13 mouse cellular contexts compared by ENCODE assay signal in the genomic region with DNA sequence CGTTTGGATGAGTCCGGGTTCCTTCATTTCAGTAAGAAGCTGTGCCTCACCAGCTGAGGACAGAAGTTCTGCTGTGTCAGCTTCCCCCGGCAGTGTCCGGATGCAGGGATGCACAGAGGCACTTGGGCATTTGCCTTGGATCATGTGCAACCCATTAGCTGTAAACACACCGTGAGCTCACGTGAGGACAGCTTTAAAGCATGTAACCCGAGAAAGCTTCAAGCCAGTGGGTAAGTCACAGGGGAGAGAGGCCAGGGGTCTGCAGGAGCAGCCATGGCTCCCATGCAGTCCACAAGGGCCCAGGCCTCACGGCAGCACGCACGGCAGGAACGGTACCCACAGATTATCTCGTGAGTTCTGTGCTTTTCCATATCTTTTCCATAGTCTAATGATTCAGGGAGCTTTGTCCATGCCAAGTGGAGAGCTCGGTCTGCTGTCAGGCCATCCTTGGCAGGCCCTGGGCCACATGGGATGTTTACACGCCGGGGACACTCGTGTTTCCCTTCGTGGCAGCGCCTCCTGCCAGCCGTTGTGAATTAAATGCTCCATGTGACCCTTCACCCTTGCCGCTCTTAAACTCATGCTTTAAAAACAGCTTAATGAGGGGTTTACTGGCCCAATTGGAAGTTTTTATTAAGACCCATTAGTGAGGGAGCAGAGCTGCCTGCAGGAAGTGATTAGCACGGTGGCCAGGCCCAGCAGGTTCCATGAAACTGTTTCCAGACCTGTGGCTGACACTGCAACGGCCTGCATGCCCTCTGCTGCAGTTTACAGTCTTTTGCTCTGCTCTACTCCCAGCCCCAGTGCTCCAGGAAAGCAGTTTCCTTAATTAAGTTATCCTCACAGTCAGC. TPM values are rescaled to one million over a fixed set of nuclear protein-coding genes. Genes with fewer than 3 reads are reported as not detected.
A peak's percentile ranks its signal among the peaks of the same experiment; 100 is the strongest.
DNase-seq lines count a peak whose midpoint lies in the region; ATAC-seq lines count a peak whose summit lies in the region.
"Had no signal": no experiment of that assay in that cellular context is flagged by ENCODE, and none has a peak within 500 bp of the region (broad histone marks: within the 10 kb centered on the region; RNA-seq: fewer than 3 reads in every experiment).

No protein-coding gene starts in this region.

- peaks cover 17% of the 10 kb centered on the region for H3K4me1 ChIP-seq in kidney, embryonic 15.5 days
- 0 out of 2 replicates have a peak, but pooled peaks cover 2% of the 10 kb centered on the region for H3K4me1 ChIP-seq in neural tube, embryonic 14.5 days (ENCODE audit: control insufficient read depth, insufficient read depth, low read length)
- H3K4me1 ChIP-seq in liver, embryonic 12.5 days: 0 out of 2 replicates have a peak, but pooled peaks cover 11% of the 10 kb centered on the region
- H3K4me1 ChIP-seq: liver, embryonic 15.5 days; stomach, embryonic 15.5 days had no signal

- no peaks in the 10 kb centered on the region for H3K27me3 ChIP-seq in kidney, embryonic 15.5 days
- no peaks in the 10 kb centered on the region for H3K27me3 ChIP-seq in neural tube, embryonic 14.5 days (ENCODE audit: control insufficient read depth, insufficient read depth, low read length)
- H3K27me3 ChIP-seq in liver, embryonic 12.5 days (replicated peaks): no peaks in the 10 kb centered on the region
- H3K27me3 ChIP-seq: liver, embryonic 15.5 days; stomach, embryonic 15.5 days had no signal

- no peak overlapping the region for H3K4me3 ChIP-seq in kidney, embryonic 15.5 days (replicated peaks)
- H3K4me3 ChIP-seq in neural tube, embryonic 14.5 days (ENCODE audit: low read depth, low read length): no peak overlapping the region
- H3K4me3 ChIP-seq in liver, embryonic 12.5 days: no peak overlapping the region
- H3K4me3 ChIP-seq: liver, embryonic 15.5 days; stomach, embryonic 15.5 days had no signal

- 20% methylated on average over 22 of the region's 22 CpGs for WGBS in kidney, embryonic 15.5 days
- WGBS in neural tube, embryonic 14.5 days: 41% methylated on average over 22 of the region's 22 CpGs
- WGBS in liver, embryonic 12.5 days (ENCODE audit: insufficient replicate concordance): 79% methylated on average over 22 of the region's 22 CpGs

- peak; percentile 44 to 55 for DNase-seq in cerebellum, postnatal 25 days
- no peak for DNase-seq in cerebellum, postnatal 14 days
- no peak for DNase-seq in kidney, adult 18-20 months
- DNase-seq in hindlimb bud, embryonic 11.5 days (ENCODE audit: extremely low spot score, low read depth, low spot score): peak; percentile 77
- DNase-seq in urinary bladder, postnatal 36 days (ENCODE audit: low spot score in 2 of 2): no peak
- DNase-seq: adrenal gland, postnatal 14 days; gastrocnemius, postnatal 10 days; layer of hippocampus, adult 9-11 months had no signal

- peaks cover 30% of the 10 kb centered on the region for H3K36me3 ChIP-seq in kidney, embryonic 15.5 days
- peaks cover under 1% of the 10 kb centered on the region; the same call in 1 of the 2 replicates for H3K36me3 ChIP-seq in neural tube, embryonic 14.5 days (ENCODE audit: control insufficient read depth, insufficient read depth, low read length)
- peaks cover 44% of the 10 kb centered on the region for H3K36me3 ChIP-seq in liver, embryonic 12.5 days

- ATAC-seq in kidney, embryonic 15.5 days (replicated peaks; ENCODE audit: low FRiP score): peak; percentile 38; the same call in 1 of the 2 replicates
- ATAC-seq in neural tube, embryonic 14.5 days (ENCODE audit: low read depth): peak; percentile 24; the same call in 1 of the 2 replicates
- ATAC-seq in liver, embryonic 12.5 days: no peak

- no peaks in the 10 kb centered on the region for H3K9me3 ChIP-seq in kidney, embryonic 15.5 days (replicated peaks)
- H3K9me3 ChIP-seq in neural tube, embryonic 14.5 days (ENCODE audit: control insufficient read depth, low read length): no peaks in the 10 kb centered on the region
- no peaks in the 10 kb centered on the region for H3K9me3 ChIP-seq in liver, embryonic 12.5 days (replicated peaks)
- H3K9me3 ChIP-seq: liver, embryonic 15.5 days; stomach, embryonic 15.5 days had no signal

- H3K4me2 ChIP-seq in kidney, embryonic 15.5 days: no peak overlapping the region
- no peak overlapping the region for H3K4me2 ChIP-seq in neural tube, embryonic 14.5 days (ENCODE audit: low read depth, low read length)
- no peak overlapping the region for H3K4me2 ChIP-seq in liver, embryonic 12.5 days
- H3K4me2 ChIP-seq: liver, embryonic 15.5 days; stomach, embryonic 15.5 days had no signal

- no peak overlapping the region for H3K9ac ChIP-seq in kidney, embryonic 15.5 days
- H3K9ac ChIP-seq in neural tube, embryonic 14.5 days (replicated peaks; ENCODE audit: low read depth, low read length): no peak overlapping the region
- H3K9ac ChIP-seq in liver, embryonic 12.5 days: no peak overlapping the region
- H3K9ac ChIP-seq: liver, embryonic 15.5 days; stomach, embryonic 15.5 days had no signal

- 0 out of 2 replicates have a peak overlapping the region, but pooled peaks have one; percentile 13 for H3K27ac ChIP-seq in kidney, embryonic 15.5 days
- H3K27ac ChIP-seq in neural tube, embryonic 14.5 days (ENCODE audit: low read depth, low read length): no peak overlapping the region
- H3K27ac ChIP-seq in liver, embryonic 12.5 days: no peak overlapping the region
- H3K27ac ChIP-seq: liver, embryonic 15.5 days; stomach, embryonic 15.5 days had no signal

RNA-seq across cellular contexts. Expression of a gene that starts 14.8 kb away (rescaled TPM):
- 30.9 and 32.1 TPM in 2 replicates for polyA plus RNA-seq in kidney, embryonic 15.5 days (2015; fragmentation: Nextera tagmentation; extraction: Ambion mirVana)
- 24.2 and 25.4 TPM in 2 replicates for polyA plus RNA-seq in neural tube, embryonic 14.5 days (2014; fragmentation: Nextera tagmentation; extraction: Ambion mirVana)
- polyA plus RNA-seq in liver, embryonic 12.5 days (2016; fragmentation: Nextera tagmentation; extraction: Ambion mirVana): 14.4 and 15.0 TPM in 2 replicates

RNA-seq across cellular contexts. Expression of a gene that starts 23.1 kb away (rescaled TPM):
- polyA plus RNA-seq in kidney, embryonic 15.5 days (2015; fragmentation: Nextera tagmentation; extraction: Ambion mirVana): 5.1 and 5.9 TPM in 2 replicates
- 12.8 and 17.5 TPM in 2 replicates for polyA plus RNA-seq in neural tube, embryonic 14.5 days (2014; fragmentation: Nextera tagmentation; extraction: Ambion mirVana)
- polyA plus RNA-seq in liver, embryonic 12.5 days (2016; fragmentation: Nextera tagmentation; extraction: Ambion mirVana): 0.52 and 0.65 TPM in 2 replicates

Comparison
In these comparisons a context has a peak if more than half of its experiments do, and no peak if none do; other contexts are left out.
1. DNase-seq: peak in cerebellum, postnatal 25 days (2 of 2) and hindlimb bud, embryonic 11.5 days (single experiment); none in cerebellum, postnatal 14 days (0 of 2), kidney, adult 18-20 months (single experiment) and urinary bladder, postnatal 36 days (0 of 2).